Mouse (Mus musculus) cortical plate, adult 2 months (tissue): Measurements from ENCODE around the gene Psmc5.

ENCODE experiments used
- CTCF ChIP-seq: fragments of 200-500 bp; IDR thresholded peaks from 2 replicates; pipeline ENCODE4 v1.5.1; 2011; ENCODE audit warnings: mild to moderate bottlenecking, control low read depth, low read length; ENCODE audit not compliant: insufficient read depth; ENCODE audit errors: extremely low read depth
- POLR2A ChIP-seq: fragments of 200-500 bp; IDR thresholded peaks from 2 replicates; pipeline ENCODE4 v1.6.1; 2011; ENCODE audit warnings: mild to moderate bottlenecking, low read length, control low read depth; ENCODE audit not compliant: insufficient read depth; ENCODE audit errors: extremely low read depth

DNA sequence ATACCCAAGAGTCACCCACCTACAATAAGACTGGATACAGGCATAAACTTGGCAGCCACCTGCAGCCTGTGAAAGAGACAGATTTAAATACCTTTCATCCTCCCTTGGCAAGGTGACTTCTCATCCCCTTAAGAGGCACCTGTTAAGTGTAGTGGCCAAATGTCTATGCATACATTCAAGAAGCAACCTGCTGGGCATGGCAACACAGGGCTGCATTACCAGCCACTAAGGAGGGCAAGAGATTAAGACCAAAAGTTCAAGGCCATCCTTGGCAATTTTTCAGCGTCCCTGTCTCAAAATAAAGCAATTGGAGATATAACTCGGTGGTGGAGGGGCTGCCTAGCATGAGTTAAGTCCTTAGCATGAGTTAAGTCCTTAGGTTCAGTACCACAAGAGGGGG lies 1.2 kb upstream of the Psmc5 start:
- TF ChIP-seq POLR2A (no peak), CTCF (no peak)
